Mouse (Mus musculus) limb, embryonic 14.5 days (tissue): ENCODE measurements around the gene Pde4b. TPM values are rescaled to one million over a fixed set of nuclear protein-coding genes. Genes with fewer than 3 reads are reported as not detected.

Experiments used
- ATAC-seq: fragments of 200-750 bp; cut with Nextera tagmentation; 2 replicates; pipeline ENCODE4 v1.8.0; 2017; ENCODE audit warnings: low read depth, moderate number of reproducible peaks, moderate TSS enrichment; ENCODE audit not compliant: low FRiP score
- DNase-seq: peaks from one replicate; pipeline ENCODE4 v3.0.0-alpha.2; 2015; ENCODE audit warnings: low spot score
- H3K27ac ChIP-seq: fragments of 300-500 bp; sonication (generic); replicated peaks from 2 replicates; pipeline ENCODE4 v1.5.1; 2014; ENCODE audit warnings: low read depth, mild to moderate bottlenecking, low read length, moderate library complexity, mixed read lengths
- H3K27me3 ChIP-seq: fragments of 300-500 bp; sonication (generic); 2 replicates; pipeline ENCODE4 v1.6.1; 2014; ENCODE audit warnings: low read length, mixed read lengths; ENCODE audit not compliant: control insufficient read depth, insufficient read depth
- H3K36me3 ChIP-seq: fragments of 300-500 bp; sonication (generic); 2 replicates; pipeline ENCODE4 v1.6.1; 2014; ENCODE audit warnings: mild to moderate bottlenecking, low read length, moderate library complexity, mixed read lengths; ENCODE audit not compliant: control insufficient read depth, insufficient read depth
- H3K4me1 ChIP-seq: fragments of 300-500 bp; sonication (generic); 2 replicates; pipeline ENCODE4 v1.6.1; 2014; ENCODE audit warnings: antibody characterized with exemption, low read length, mixed read lengths; ENCODE audit not compliant: control insufficient read depth, insufficient read depth
- H3K4me2 ChIP-seq: fragments of 300-500 bp; sonication (generic); replicated peaks from 2 replicates; pipeline ENCODE4 v1.6.1; 2014; ENCODE audit warnings: low read depth, mild to moderate bottlenecking, low read length, moderate library complexity; ENCODE audit not compliant: severe bottlenecking
- H3K4me3 ChIP-seq: fragments of 300-500 bp; sonication (generic); replicated peaks from 2 replicates; pipeline ENCODE4 v1.5.1; 2014; ENCODE audit warnings: low read length
- H3K9ac ChIP-seq: fragments of 300-500 bp; sonication (generic); 2 replicates; pipeline ENCODE4 v1.6.1; 2014; ENCODE audit warnings: mild to moderate bottlenecking, low read depth, low read length, moderate library complexity; ENCODE audit not compliant: severe bottlenecking
- H3K9me3 ChIP-seq: fragments of 300-500 bp; sonication (generic); 2 replicates; pipeline ENCODE4 v1.6.1; 2016; ENCODE audit warnings: low read length; ENCODE audit not compliant: control insufficient read depth
- POLR2A ChIP-seq: fragments of 200-500 bp; IDR thresholded peaks from 2 replicates; pipeline ENCODE4 v1.8.0; 2012; ENCODE audit warnings: inconsistent platforms, mild to moderate bottlenecking, moderate library complexity, borderline replicate concordance; ENCODE audit not compliant: insufficient read depth, insufficient read length; ENCODE audit errors: extremely low read depth
- WGBS: fragments of 180-500 bp; shearing (Covaris S2); extraction: QIAGEN DNeasy Blood & Tissue Kit; methylation state at CpG from one replicate; pipeline ENCODE4 v1.1.7; 2014; 5-methylcytosine and 5-hydroxymethylcytosine counted together
- polyA plus RNA-seq, 2 experiments: library from polyadenylated mRNA; depleted of rRNA in 1 of 2; stranded (reverse) in 1 of 2; unstranded in 1 of 2; fragments of >200 nt; fragmentation: Nextera tagmentation in 1 of 2; extraction: Ambion mirVana in 1 of 2; gene quantifications; 2 replicates each; pipeline versions ENCODE4 v1.2.1 to v1.2.3; 2012 to 2014

Gene Pde4b
- polyA plus RNA-seq, 2 experiments: 14.4 to 18.3 TPM

DNA sequence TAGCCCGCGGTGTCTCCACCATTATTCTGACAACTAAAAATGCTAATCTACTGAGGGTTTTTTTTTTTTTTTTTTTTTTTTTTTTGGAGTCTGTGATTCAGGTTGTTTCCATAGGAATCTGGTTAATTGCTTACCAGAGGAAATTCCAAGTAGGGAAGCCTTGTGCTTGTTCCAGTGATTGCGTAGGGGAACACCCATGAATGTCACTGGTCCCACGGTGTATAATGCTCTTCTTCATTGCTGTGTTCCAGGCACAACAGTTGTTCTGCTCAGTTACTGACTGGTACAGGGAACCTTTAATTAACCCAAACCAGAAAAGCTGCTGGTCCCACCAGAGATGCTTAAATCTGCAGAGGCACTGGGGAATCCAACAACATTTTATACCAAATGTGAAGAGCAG is 506.3 kb downstream of the Pde4b start:
- TF ChIP-seq POLR2A: no peak
- 65% methylated on average over 4 of the region's 4 CpGs for WGBS
- DNase-seq: no peak
- peaks cover 21% of the 10 kb centered on the region for H3K36me3 ChIP-seq
- no peak overlapping the region for H3K9ac ChIP-seq
- ATAC-seq: no peak
- H3K27me3 ChIP-seq: no peaks in the 10 kb centered on the region
- H3K9me3 ChIP-seq: no peaks in the 10 kb centered on the region
- no peak overlapping the region for H3K27ac ChIP-seq
- peaks cover 16% of the 10 kb centered on the region for H3K4me1 ChIP-seq
- no peak overlapping the region for H3K4me2 ChIP-seq
- no peak overlapping the region for H3K4me3 ChIP-seq

- Histone ChIP-seq H3K9ac (no peak overlapping the region), H3K4me1 (peaks cover 7% of the 10 kb centered on the region; the same call in 1 of the 2 replicates), H3K27me3 (no peaks in the 10 kb centered on the region), H3K9me3 (no peaks in the 10 kb centered on the region), H3K4me3 (no peak overlapping the region), H3K4me2 (no peak overlapping the region), H3K36me3 (peaks cover 29% of the 10 kb centered on the region), H3K27ac (no peak overlapping the region)
- 84% methylated on average over 3 of the region's 3 CpGs for WGBS
- ATAC-seq (no peak), DNase-seq (no peak)
- TF ChIP-seq POLR2A: no peak
These were observed 507.2 kb downstream of the Pde4b start for GRCm38 (mm10) chr4:102594506-102594905.

GRCm38 (mm10) chr4:102603968-102604367 is 516.6 kb downstream of the Pde4b start:
- Histone ChIP-seq H3K4me3 (no peak overlapping the region), H3K36me3 (peaks cover 31% of the 10 kb centered on the region), H3K4me1 (no peaks in the 10 kb centered on the region), H3K4me2 (no peak overlapping the region), H3K9ac (no peak overlapping the region), H3K27me3 (no peaks in the 10 kb centered on the region), H3K27ac (no peak overlapping the region), H3K9me3 (no peaks in the 10 kb centered on the region)
- DNase-seq (no peak), ATAC-seq (no peak)
- TF ChIP-seq POLR2A: no peak
- WGBS: 70% methylated on average over 3 of the region's 3 CpGs

DNA sequence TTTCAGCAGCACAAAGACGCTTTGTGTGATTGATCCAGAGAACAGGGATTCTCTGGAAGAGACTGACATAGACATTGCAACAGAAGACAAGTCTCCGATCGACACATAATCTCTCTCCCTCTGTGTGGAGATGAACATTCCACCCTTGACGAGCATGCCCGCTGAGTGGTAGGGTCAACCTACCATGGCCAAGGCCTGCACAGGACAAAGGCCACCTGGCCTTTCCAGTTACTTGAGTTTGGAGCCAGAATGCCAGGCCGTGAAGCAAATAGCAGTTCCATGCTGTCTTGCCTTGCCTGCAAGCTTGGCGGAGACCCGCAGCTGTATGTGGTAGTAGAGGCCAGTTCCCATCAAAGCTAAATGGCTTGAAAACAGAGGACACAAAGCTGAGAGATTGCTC is 517.9 kb downstream of the Pde4b start:
- DNase-seq (no peak), ATAC-seq (no peak)
- no peak for TF ChIP-seq POLR2A
- Histone ChIP-seq H3K4me2 (no peak overlapping the region), H3K9me3 (no peaks in the 10 kb centered on the region), H3K4me1 (no peaks in the 10 kb centered on the region), H3K27ac (no peak overlapping the region), H3K27me3 (no peaks in the 10 kb centered on the region), H3K4me3 (no peak overlapping the region), H3K9ac (no peak overlapping the region), H3K36me3 (peaks cover 26% of the 10 kb centered on the region)
- 96% methylated on average over 8 of the region's 8 CpGs for WGBS

GRCm38 (mm10) chr4:102605722-102606341 is 518.5 kb downstream of the Pde4b start:
- Histone ChIP-seq H3K27ac (no peak overlapping the region), H3K36me3 (peaks cover 26% of the 10 kb centered on the region), H3K9me3 (no peaks in the 10 kb centered on the region), H3K4me2 (no peak overlapping the region), H3K4me3 (no peak overlapping the region), H3K4me1 (no peaks in the 10 kb centered on the region), H3K27me3 (no peaks in the 10 kb centered on the region), H3K9ac (no peak overlapping the region)
- no peak for TF ChIP-seq POLR2A
- ATAC-seq (peak; percentile 50; the same call in 1 of the 2 replicates), DNase-seq (no peak)
- 68% methylated on average over 4 of the region's 4 CpGs for WGBS

GRCm38 (mm10) chr4:102606825-102607224 is 519.5 kb downstream of the Pde4b start:
- Histone ChIP-seq H3K9ac (no peak overlapping the region), H3K27me3 (no peaks in the 10 kb centered on the region), H3K27ac (no peak overlapping the region), H3K4me2 (no peak overlapping the region), H3K4me3 (no peak overlapping the region), H3K9me3 (no peaks in the 10 kb centered on the region), H3K4me1 (no peaks in the 10 kb centered on the region), H3K36me3 (peaks cover 26% of the 10 kb centered on the region)
- no peak for TF ChIP-seq POLR2A
- DNase-seq (no peak), ATAC-seq (no peak)
- WGBS: 91% methylated on average over 8 of the region's 8 CpGs
